Mouse (Mus musculus): Measurements from ENCODE around the gene Elac2. TPM values are rescaled to one million over a fixed set of nuclear protein-coding genes. Genes with fewer than 3 reads are reported as not detected.

Gene Elac2
- polyA plus RNA-seq (2016; fragmentation: Nextera tagmentation; extraction: Ambion mirVana) = 41.5 and 46.9 TPM in 2 replicates

- no peaks in the 10 kb centered on the region for H3K9me3 ChIP-seq (replicated peaks)
- peaks cover 33% of the 10 kb centered on the region for H3K36me3 ChIP-seq
- WGBS = under 1% methylated on average over 65 of the region's 65 CpGs
- H3K4me3 ChIP-seq = peak within 1 kb of the TSS; percentile 77
- H3K27me3 ChIP-seq (ENCODE audit: low read depth, poor library complexity, severe bottlenecking) = no peaks in the 10 kb centered on the region
- peaks cover 19% of the 10 kb centered on the region for H3K4me1 ChIP-seq
- H3K27ac ChIP-seq = peak within 1 kb of the TSS; percentile 73
- DNase-seq (ENCODE audit: low spot score) = peak; percentile 97
Measured at GRCm38 (mm10) chr11:64978720-64979488, at the start of gene Elac2. Elac2 (plus strand) TSS chr11:64979038.

- no peaks in the 10 kb centered on the region for H3K36me3 ChIP-seq
- no peak overlapping the region for H3K4me3 ChIP-seq
- WGBS = 93% methylated on average over 2 of the region's 2 CpGs
- DNase-seq (ENCODE audit: low spot score) = no peak
- H3K9me3 ChIP-seq (replicated peaks) = no peaks in the 10 kb centered on the region
- H3K4me1 ChIP-seq = peaks cover 4% of the 10 kb centered on the region; the same call in 1 of the 2 replicates
- no peak overlapping the region for H3K27ac ChIP-seq
- peaks cover 20% of the 10 kb centered on the region; the same call in 1 of the 2 replicates for H3K27me3 ChIP-seq (ENCODE audit: low read depth, poor library complexity, severe bottlenecking)
Measured at GRCm38 (mm10) chr11:64929130-64929529, 49.7 kb upstream of the Elac2 start.

- Histone ChIP-seq H3K4me1 (peaks cover 4% of the 10 kb centered on the region; the same call in 1 of the 2 replicates), H3K36me3 (no peaks in the 10 kb centered on the region), H3K27me3 (ENCODE audit: low read depth, poor library complexity, severe bottlenecking) (peaks cover 6% of the 10 kb centered on the region; the same call in 1 of the 2 replicates), H3K9me3 (replicated peaks) (no peaks in the 10 kb centered on the region), H3K27ac (0 out of 2 replicates have a peak overlapping the region, but pooled peaks have one; percentile 14), H3K4me3 (no peak overlapping the region)
- WGBS = 66% methylated on average over 11 of the region's 11 CpGs
- no peak for DNase-seq (ENCODE audit: low spot score)
Measured at GRCm38 (mm10) chr11:64931060-64931770, 47.6 kb upstream of the Elac2 start.

GRCm38 (mm10) chr11:64937226-64937625 is 41.6 kb upstream of the Elac2 start:
- Histone ChIP-seq H3K4me3 (no peak overlapping the region), H3K36me3 (no peaks in the 10 kb centered on the region), H3K27me3 (ENCODE audit: low read depth, poor library complexity, severe bottlenecking) (no peaks in the 10 kb centered on the region), H3K9me3 (replicated peaks) (no peaks in the 10 kb centered on the region), H3K4me1 (peaks cover 14% of the 10 kb centered on the region; the same call in 1 of the 2 replicates), H3K27ac (no peak overlapping the region)
- DNase-seq (ENCODE audit: low spot score) = no peak
- WGBS = 89% methylated on average over 2 of the region's 2 CpGs

GRCm38 (mm10) chr11:64941193-64941592 is 37.6 kb upstream of the Elac2 start:
- Histone ChIP-seq H3K36me3 (no peaks in the 10 kb centered on the region), H3K4me3 (no peak overlapping the region), H3K4me1 (peaks cover 14% of the 10 kb centered on the region; the same call in 1 of the 2 replicates), H3K9me3 (replicated peaks) (no peaks in the 10 kb centered on the region), H3K27me3 (ENCODE audit: low read depth, poor library complexity, severe bottlenecking) (no peaks in the 10 kb centered on the region), H3K27ac (no peak overlapping the region; the same call in 1 of the 2 replicates)
- 90% methylated on average over 2 of the region's 2 CpGs for WGBS
- DNase-seq (ENCODE audit: low spot score) = no peak

GRCm38 (mm10) chr11:64949782-64950181 is 29.1 kb upstream of the Elac2 start:
- Histone ChIP-seq H3K27ac (no peak overlapping the region), H3K4me1 (peaks cover 32% of the 10 kb centered on the region), H3K4me3 (no peak overlapping the region), H3K27me3 (ENCODE audit: low read depth, poor library complexity, severe bottlenecking) (peaks cover 6% of the 10 kb centered on the region; the same call in 1 of the 2 replicates), H3K9me3 (replicated peaks) (no peaks in the 10 kb centered on the region), H3K36me3 (no peaks in the 10 kb centered on the region)
- WGBS = 73% methylated on average over 3 of the region's 3 CpGs
- no peak for DNase-seq (ENCODE audit: low spot score)

- Histone ChIP-seq H3K9me3 (replicated peaks) (no peaks in the 10 kb centered on the region), H3K36me3 (no peaks in the 10 kb centered on the region), H3K4me3 (peak overlapping the region; percentile 29; the same call in 1 of the 2 replicates), H3K4me1 (peaks cover 85% of the 10 kb centered on the region), H3K27me3 (ENCODE audit: low read depth, poor library complexity, severe bottlenecking) (peaks cover 23% of the 10 kb centered on the region; the same call in 1 of the 2 replicates), H3K27ac (peak overlapping the region; percentile 78)
- WGBS = 15% methylated on average over 16 of the region's 16 CpGs
- peak; percentile 43 for DNase-seq (ENCODE audit: low spot score)
Measured at GRCm38 (mm10) chr11:64956962-64957729, 21.7 kb upstream of the Elac2 start.

GRCm38 (mm10) chr11:64962629-64963028 is 16.2 kb upstream of the Elac2 start:
- peaks cover 43% of the 10 kb centered on the region for H3K27me3 ChIP-seq (ENCODE audit: low read depth, poor library complexity, severe bottlenecking)
- no peaks in the 10 kb centered on the region for H3K36me3 ChIP-seq
- DNase-seq (ENCODE audit: low spot score) = no peak
- 83% methylated on average over 2 of the region's 2 CpGs for WGBS
- H3K9me3 ChIP-seq (replicated peaks) = no peaks in the 10 kb centered on the region
- no peak overlapping the region for H3K4me3 ChIP-seq
- H3K4me1 ChIP-seq = peaks cover 49% of the 10 kb centered on the region
- no peak overlapping the region for H3K27ac ChIP-seq

- Histone ChIP-seq H3K4me3 (no peak overlapping the region), H3K27ac (peak overlapping the region; percentile 76; the same call in 1 of the 2 replicates), H3K9me3 (replicated peaks) (no peaks in the 10 kb centered on the region), H3K27me3 (ENCODE audit: low read depth, poor library complexity, severe bottlenecking) (peaks cover 52% of the 10 kb centered on the region), H3K4me1 (peaks cover 40% of the 10 kb centered on the region), H3K36me3 (no peaks in the 10 kb centered on the region)
- DNase-seq (ENCODE audit: low spot score) = peak; percentile 92
- 7% methylated on average over 3 of the region's 3 CpGs for whole genome bisulfite sequencing
Measured at GRCm38 (mm10) chr11:64968507-64968906, 10.3 kb upstream of the Elac2 start.

- DNase-seq (ENCODE audit: low spot score) = peak; percentile 51
Measured at GRCm38 (mm10) chr11:64968939-64969342, 9.9 kb upstream of the Elac2 start.

GRCm38 (mm10) chr11:64971471-64971988 is 7.3 kb upstream of the Elac2 start:
- peaks cover 33% of the 10 kb centered on the region for H3K4me1 ChIP-seq

More at GRCm38 (mm10) chr11:64968939-64969342, 9.9 kb upstream of the Elac2 start:
- Histone ChIP-seq H3K27me3 (ENCODE audit: low read depth, poor library complexity, severe bottlenecking) (peaks cover 52% of the 10 kb centered on the region), H3K9me3 (replicated peaks) (no peaks in the 10 kb centered on the region), H3K36me3 (no peaks in the 10 kb centered on the region), H3K4me3 (no peak overlapping the region), H3K27ac (peak overlapping the region; percentile 43; the same call in 1 of the 2 replicates), H3K4me1 (peaks cover 40% of the 10 kb centered on the region)
- WGBS = 23% methylated on average over 4 of the region's 4 CpGs

GRCm38 (mm10) chr11:64972418-64972817 is 6.4 kb upstream of the Elac2 start:
- Histone ChIP-seq H3K4me3 (no peak overlapping the region), H3K27ac (no peak overlapping the region), H3K36me3 (no peaks in the 10 kb centered on the region), H3K27me3 (ENCODE audit: low read depth, poor library complexity, severe bottlenecking) (peaks cover 23% of the 10 kb centered on the region; the same call in 1 of the 2 replicates), H3K4me1 (peaks cover 28% of the 10 kb centered on the region), H3K9me3 (replicated peaks) (no peaks in the 10 kb centered on the region)
- 79% methylated on average over 2 of the region's 2 CpGs for WGBS
- DNase-seq (ENCODE audit: low spot score) = no peak

More at GRCm38 (mm10) chr11:64971471-64971988, 7.3 kb upstream of the Elac2 start:
- H3K27me3 ChIP-seq (ENCODE audit: low read depth, poor library complexity, severe bottlenecking) = peaks cover 32% of the 10 kb centered on the region
- no peak overlapping the region for H3K27ac ChIP-seq
- WGBS = 77% methylated on average over 3 of the region's 3 CpGs
- no peaks in the 10 kb centered on the region for H3K9me3 ChIP-seq (replicated peaks)
- DNase-seq (ENCODE audit: low spot score) = no peak
- no peak overlapping the region for H3K4me3 ChIP-seq
- no peaks in the 10 kb centered on the region for H3K36me3 ChIP-seq
